Mouse (Mus musculus) midbrain, embryonic 10.5 days (tissue): ENCODE results near the gene Psg28. TPM values are rescaled to one million over a fixed set of nuclear protein-coding genes. Genes with fewer than 3 reads are reported as not detected.
"Not testable (repeated sequence)": the region's sequence is repeated elsewhere in the genome, so short reads cannot be mapped to it uniquely, and the experiment has no call there.

Source experiments
- DNase-seq: peaks from one replicate; pipeline ENCODE4 v3.0.0-alpha.2; 2017; ENCODE audit warnings: low spot score
- H3K27ac ChIP-seq: fragments of 300-500 bp; sonication (generic); replicated peaks from 2 replicates; pipeline ENCODE4 v1.5.1; 2016; ENCODE audit warnings: mild to moderate bottlenecking
- H3K27me3 ChIP-seq: fragments of 300-500 bp; sonication (generic); 2 replicates; pipeline ENCODE4 v1.6.1; 2016; ENCODE audit warnings: low read depth, mild to moderate bottlenecking; ENCODE audit not compliant: poor library complexity, severe bottlenecking
- H3K36me3 ChIP-seq: fragments of 300-500 bp; sonication (generic); 2 replicates; pipeline ENCODE4 v1.6.1; 2016; ENCODE audit warnings: mild to moderate bottlenecking, moderate library complexity
- H3K4me1 ChIP-seq: fragments of 300-500 bp; sonication (generic); 2 replicates; pipeline ENCODE4 v1.6.1; 2016
- H3K4me3 ChIP-seq: fragments of 300-500 bp; sonication (generic); 2 replicates; pipeline ENCODE4 v1.5.1; 2016; ENCODE audit warnings: mild to moderate bottlenecking, moderate library complexity
- H3K9me3 ChIP-seq: fragments of 300-500 bp; sonication (generic); replicated peaks from 2 replicates; pipeline ENCODE4 v1.6.1; 2016; ENCODE audit warnings: mild to moderate bottlenecking
- WGBS: fragments of 180-500 bp; shearing (Covaris S2); methylation state at CpG from one replicate; pipeline ENCODE4 v1.1.7; 2016; 5-methylcytosine and 5-hydroxymethylcytosine counted together
- microRNA-seq: library from miRNA; unstranded; fragments of <30 nt; microRNA quantifications from one replicate; pipeline ENCODE4, GENCODE M21; 2017
- polyA plus RNA-seq: library from polyadenylated mRNA; unstranded; fragments of >200 nt; fragmentation: Nextera tagmentation; extraction: Ambion mirVana; gene quantifications from 2 replicates; pipeline ENCODE4 v1.2.1, GENCODE M21; 2016

The Psg28 gene
- not detected in 2 replicates for polyA plus RNA-seq

DNA sequence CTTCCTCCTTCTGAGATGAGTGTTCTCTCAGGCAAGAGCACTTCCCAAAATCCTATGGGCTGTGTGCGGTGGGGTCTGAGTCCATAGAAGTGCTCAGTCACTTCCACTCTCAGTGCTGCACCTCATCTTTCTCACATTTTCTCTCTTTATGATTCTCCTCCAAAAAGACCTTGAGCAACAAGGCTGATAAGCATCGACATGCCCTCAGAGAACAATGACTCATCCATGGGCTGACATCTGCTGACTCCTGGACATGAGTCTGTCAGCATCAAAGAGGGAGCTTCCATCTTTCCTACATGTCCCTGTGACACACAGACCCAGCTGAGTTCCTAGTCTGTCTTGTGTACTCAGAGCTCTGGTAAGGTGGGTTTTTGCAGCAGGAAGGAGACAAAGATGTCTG, at the start of gene Psg28:
Psg28 (minus strand) TSS at position 101 of the 400 bp plus-strand sequence.
- not testable (repeated sequence) for DNase-seq, H3K36me3 ChIP-seq, H3K4me1 ChIP-seq, H3K4me3 ChIP-seq, H3K27me3 ChIP-seq, H3K27ac ChIP-seq
- peaks cover 79% of the 10 kb centered on the region for H3K9me3 ChIP-seq
- WGBS: 83% methylated on average over 2 of the region's 2 CpGs

GRCm38 (mm10) chr7:18403407-18403806, 28.4 kb downstream of the Psg28 start:
- Histone ChIP-seq H3K36me3 (no peaks in the 10 kb centered on the region), H3K4me3 (peak overlapping the region; percentile 45), H3K27me3 (no peaks in the 10 kb centered on the region), H3K27ac (no peak overlapping the region), H3K4me1 (no peaks in the 10 kb centered on the region), H3K9me3 (peaks cover 26% of the 10 kb centered on the region)
- WGBS: 33% methylated on average over 11 of the region's 11 CpGs
- peak; percentile 20 for DNase-seq

DNA sequence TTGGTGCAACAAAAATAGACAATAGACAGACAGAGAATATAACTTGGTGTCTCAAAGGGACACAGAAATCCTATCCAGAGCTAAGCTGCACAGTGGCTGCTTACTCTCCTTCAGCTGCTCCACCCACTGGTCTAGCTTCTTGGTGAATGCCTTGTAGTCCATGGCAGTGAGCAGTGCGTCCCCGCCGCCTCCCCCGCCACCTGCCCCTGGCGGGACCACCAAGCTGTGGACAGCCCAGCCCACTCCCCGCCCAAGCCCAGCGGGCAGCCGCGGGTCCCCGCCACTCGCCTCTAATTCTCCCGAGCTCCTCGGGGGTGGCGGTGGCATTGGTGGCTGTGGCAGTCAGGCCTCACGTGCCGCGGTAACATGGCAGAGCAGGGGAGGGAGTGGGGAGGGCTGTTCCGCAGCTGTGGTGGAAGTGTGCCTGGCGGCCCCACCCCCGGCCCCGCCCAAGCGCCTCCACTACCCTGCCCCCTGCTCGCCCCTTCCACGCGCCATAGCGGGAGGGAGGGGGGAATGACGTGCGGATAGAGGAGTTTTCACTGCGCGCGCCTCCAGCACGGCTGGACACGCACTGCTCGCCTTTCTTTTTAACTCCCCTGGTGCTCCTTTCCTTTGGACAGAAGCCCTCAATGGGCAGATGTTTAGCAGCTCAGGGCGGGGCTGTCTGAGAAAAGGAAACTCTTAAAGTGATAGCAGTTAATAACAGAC, 29.2 kb downstream of the Psg28 start:
- WGBS: 31% methylated on average over 33 of the region's 35 CpGs
- peak; percentile 16 for DNase-seq

DNA sequence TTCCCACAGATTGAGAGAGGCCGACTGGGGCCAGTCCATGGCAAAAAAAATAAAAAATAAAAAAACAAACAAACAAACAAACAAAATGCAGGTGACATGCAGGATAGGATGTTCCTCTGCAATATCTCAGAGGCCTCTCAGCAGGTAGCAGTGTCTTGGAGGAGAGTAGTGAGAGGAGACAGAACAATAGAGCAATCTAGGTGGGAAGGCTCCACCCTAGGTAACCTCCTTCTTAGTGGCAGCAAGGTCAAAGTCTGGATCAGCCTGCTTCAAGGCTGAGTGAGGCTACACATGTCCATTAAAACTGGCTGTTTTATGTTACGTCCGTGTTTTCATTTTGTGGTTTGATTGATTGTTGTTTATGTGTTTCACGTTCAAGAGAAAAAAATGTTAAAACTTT, 40.4 kb downstream of the Psg28 start:
- not testable (repeated sequence) for H3K4me3 ChIP-seq, DNase-seq
- WGBS: 83% methylated on average over 4 of the region's 4 CpGs

More for the DNA sequence above, 29.2 kb downstream of the Psg28 start:
- Histone ChIP-seq H3K4me3 (peak overlapping the region; percentile 45), H3K4me1 (no peaks in the 10 kb centered on the region), H3K27ac (peak overlapping the region; percentile 59; the same call in 1 of the 2 replicates), H3K36me3 (no peaks in the 10 kb centered on the region), H3K27me3 (no peaks in the 10 kb centered on the region), H3K9me3 (peaks cover 21% of the 10 kb centered on the region)

DNA sequence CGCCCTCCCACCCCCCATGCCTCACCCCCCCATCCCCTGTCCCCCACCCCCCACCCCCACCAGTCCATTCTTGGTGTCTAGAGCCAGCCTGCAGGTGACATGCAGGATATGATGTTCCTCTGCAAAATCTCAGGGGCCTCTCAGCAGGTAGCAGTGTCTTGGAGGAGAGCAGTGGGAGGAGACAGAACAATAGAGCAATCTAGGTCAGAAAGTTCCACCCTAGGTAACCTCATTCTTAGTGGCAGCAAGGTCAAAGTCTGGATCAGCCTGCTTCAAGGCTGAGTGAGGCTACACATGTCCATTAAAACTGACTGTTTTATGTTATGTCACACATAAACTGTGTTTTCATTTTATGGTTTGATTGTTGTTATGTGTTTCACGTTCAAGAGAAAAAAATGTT, 53.5 kb downstream of the Psg28 start:
- H3K27ac ChIP-seq: no peak overlapping the region
- H3K4me1 ChIP-seq: no peaks in the 10 kb centered on the region
- H3K27me3 ChIP-seq: no peaks in the 10 kb centered on the region
- H3K36me3 ChIP-seq: no peaks in the 10 kb centered on the region
- H3K9me3 ChIP-seq: peaks cover 52% of the 10 kb centered on the region
- H3K4me3 ChIP-seq: no peak overlapping the region
- 58% methylated on average over 2 of the region's 2 CpGs for WGBS
- DNase-seq: no peak

More for the DNA sequence above, 40.4 kb downstream of the Psg28 start:
- not testable (repeated sequence) for H3K4me1 ChIP-seq, H3K36me3 ChIP-seq, H3K27me3 ChIP-seq, H3K27ac ChIP-seq
- H3K9me3 ChIP-seq: peaks cover 28% of the 10 kb centered on the region

Small RNA genes lying within 50 kb of the gene (microRNA-seq; reads per million reads assigned to microRNA genes)
- not detected for gene Gm24715

Other genes starting within 250 kb of the Psg28 start
- not detected in 2 replicates for gene Mill1, start 186.7 kb downstream of the Psg28 start, polyA plus RNA-seq
- gene Psg18, start 77.0 kb downstream of the Psg28 start, polyA plus RNA-seq: not detected in 2 replicates
- not detected in 2 replicates for gene Psg26, start 52.1 kb upstream of the Psg28 start, polyA plus RNA-seq
- gene Psg25, start 100.2 kb upstream of the Psg28 start, polyA plus RNA-seq: not detected in 2 replicates
- not detected in 2 replicates for gene Psg27, start 135.3 kb upstream of the Psg28 start, polyA plus RNA-seq
- gene Psg23, start 184.5 kb upstream of the Psg28 start, polyA plus RNA-seq: not detected in 2 replicates
- gene Psg21, start 224.7 kb upstream of the Psg28 start, polyA plus RNA-seq: not detected in 2 replicates